Mouse (Mus musculus): Measurements from ENCODE around the gene Sema5a.

DNA sequence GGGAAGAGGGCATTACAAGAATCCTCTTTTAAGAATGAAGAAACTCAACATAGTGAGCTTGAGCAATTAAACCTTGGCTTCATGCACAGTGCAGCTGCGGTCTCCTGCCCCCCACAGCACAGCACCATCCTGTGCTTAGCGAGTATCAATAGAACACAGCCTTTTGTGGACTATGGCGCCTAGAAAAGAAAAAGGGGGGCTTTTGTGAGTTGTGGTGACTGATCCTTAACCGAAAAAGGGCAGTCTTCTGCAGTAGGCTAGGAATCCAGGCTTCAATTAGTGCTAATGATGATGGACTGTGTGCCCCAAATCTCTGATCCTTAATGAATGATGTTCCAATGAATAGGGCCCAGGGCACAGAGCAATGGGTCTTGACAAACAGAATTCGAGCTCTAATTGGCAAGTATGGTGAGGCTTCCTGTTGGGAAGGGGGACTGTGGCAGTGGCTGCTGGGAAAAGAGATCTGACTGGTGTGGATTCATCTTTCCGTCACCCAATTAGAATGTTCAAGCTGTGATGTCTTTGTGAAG is 324.3 kb downstream of the Sema5a start:
- TF ChIP-seq CTCF (IDR thresholded peaks at IDR 0.05) (no peak), EP300 (IDR thresholded peaks at IDR 0.05) (no peak)
